Mouse (Mus musculus) megakaryocyte, embryonic 14.5 days (primary cell): Measurements from ENCODE around the gene Shmt2.

Experiments
- FLI1 ChIP-seq: IDR thresholded peaks from 2 replicates; pipeline ENCODE4 v1.6.1; 2012; ENCODE audit warnings: low read length, inconsistent platforms, mixed read lengths
- GATA1 ChIP-seq: IDR thresholded peaks from 3 replicates; pipeline ENCODE4 v1.6.1; 2012; ENCODE audit warnings: mixed read lengths, low read length, inconsistent platforms, borderline replicate concordance

DNA sequence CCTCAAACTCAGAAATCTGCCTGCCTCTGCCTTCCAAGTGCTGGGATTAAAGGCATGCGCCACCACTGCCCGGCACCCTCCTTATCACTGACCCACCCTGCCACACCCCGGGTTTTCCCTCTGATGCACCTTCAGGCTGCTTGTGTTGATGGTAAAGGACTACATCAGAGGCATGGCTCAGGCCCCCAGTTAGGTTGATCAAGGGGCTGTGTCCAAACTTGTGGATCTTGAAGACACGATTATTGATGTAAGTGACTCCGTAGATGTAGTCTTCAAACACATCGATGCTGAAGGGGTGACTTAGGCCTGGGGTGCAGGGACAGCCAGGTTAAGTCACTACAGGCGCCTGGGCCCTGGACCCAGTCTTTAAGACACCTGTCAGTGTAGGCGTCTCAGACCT is 19.3 kb upstream of the Shmt2 start:
- TF ChIP-seq GATA1: no peak
- no peak for TF ChIP-seq FLI1
